Mouse (Mus musculus) midbrain, embryonic 15.5 days (tissue): ENCODE data around the gene Tubb2a. TPM values are rescaled to one million over a fixed set of nuclear protein-coding genes. Genes with fewer than 3 reads are reported as not detected.

Experiments used
- ATAC-seq: fragments of 200-750 bp; cut with Nextera tagmentation; replicated peaks from 2 replicates; pipeline ENCODE4 v1.8.0; 2017; ENCODE audit warnings: moderate TSS enrichment
- H3K27ac ChIP-seq: fragments of 300-500 bp; sonication (generic); 2 replicates; pipeline ENCODE4 v1.5.1; 2015; ENCODE audit warnings: mild to moderate bottlenecking, inconsistent platforms
- H3K27me3 ChIP-seq: fragments of 300-500 bp; sonication (generic); replicated peaks from 2 replicates; pipeline ENCODE4 v1.6.1; 2015; ENCODE audit warnings: inconsistent platforms
- H3K36me3 ChIP-seq: fragments of 300-500 bp; sonication (generic); replicated peaks from 2 replicates; pipeline ENCODE4 v1.6.1; 2015; ENCODE audit warnings: inconsistent platforms
- H3K4me1 ChIP-seq: fragments of 300-500 bp; sonication (generic); 2 replicates; pipeline ENCODE4 v1.6.1; 2015; ENCODE audit warnings: inconsistent platforms
- H3K4me2 ChIP-seq: fragments of 300-500 bp; sonication (generic); 2 replicates; pipeline ENCODE4 v1.6.1; 2015; ENCODE audit warnings: inconsistent platforms, mild to moderate bottlenecking, moderate library complexity
- H3K4me3 ChIP-seq: fragments of 300-500 bp; sonication (generic); 2 replicates; pipeline ENCODE4 v1.5.1; 2015; ENCODE audit warnings: mild to moderate bottlenecking, inconsistent platforms
- H3K9ac ChIP-seq: fragments of 300-500 bp; sonication (generic); 2 replicates; pipeline ENCODE4 v1.6.1; 2015; ENCODE audit warnings: mild to moderate bottlenecking, inconsistent platforms
- H3K9me3 ChIP-seq: fragments of 300-500 bp; sonication (generic); 2 replicates; pipeline ENCODE4 v1.6.1; 2016; ENCODE audit warnings: inconsistent platforms
- WGBS: fragments of 180-500 bp; shearing (Covaris S2); methylation state at CpG from one replicate; pipeline ENCODE4 v1.1.7; 2015; ENCODE audit warnings: mixed read lengths; 5-methylcytosine and 5-hydroxymethylcytosine counted together
- polyA plus RNA-seq: library from polyadenylated mRNA; unstranded; fragments of >200 nt; fragmentation: Nextera tagmentation; extraction: Ambion mirVana; gene quantifications from 2 replicates; pipeline ENCODE4 v1.2.1, GENCODE M21; 2015

The Tubb2a gene
- polyA plus RNA-seq, 1 experiment from 2014 or later: 3,188 TPM

- H3K27me3 ChIP-seq: no peaks in the 10 kb centered on the region
- ATAC-seq: peak; percentile 46; the same call in 1 of the 2 replicates
- no peak overlapping the region for H3K9ac ChIP-seq
- no peak overlapping the region for H3K4me2 ChIP-seq
- no peaks in the 10 kb centered on the region for H3K9me3 ChIP-seq
- 70% methylated on average over 5 of the region's 5 CpGs for whole genome bisulfite sequencing
- H3K27ac ChIP-seq: no peak overlapping the region
- H3K4me3 ChIP-seq: no peak overlapping the region
- H3K36me3 ChIP-seq: no peaks in the 10 kb centered on the region; the same call in 1 of the 2 replicates
- H3K4me1 ChIP-seq: peaks cover 6% of the 10 kb centered on the region
Measured at GRCm38 (mm10) chr13:34045511-34046249, 32.1 kb downstream of the Tubb2a start.

DNA sequence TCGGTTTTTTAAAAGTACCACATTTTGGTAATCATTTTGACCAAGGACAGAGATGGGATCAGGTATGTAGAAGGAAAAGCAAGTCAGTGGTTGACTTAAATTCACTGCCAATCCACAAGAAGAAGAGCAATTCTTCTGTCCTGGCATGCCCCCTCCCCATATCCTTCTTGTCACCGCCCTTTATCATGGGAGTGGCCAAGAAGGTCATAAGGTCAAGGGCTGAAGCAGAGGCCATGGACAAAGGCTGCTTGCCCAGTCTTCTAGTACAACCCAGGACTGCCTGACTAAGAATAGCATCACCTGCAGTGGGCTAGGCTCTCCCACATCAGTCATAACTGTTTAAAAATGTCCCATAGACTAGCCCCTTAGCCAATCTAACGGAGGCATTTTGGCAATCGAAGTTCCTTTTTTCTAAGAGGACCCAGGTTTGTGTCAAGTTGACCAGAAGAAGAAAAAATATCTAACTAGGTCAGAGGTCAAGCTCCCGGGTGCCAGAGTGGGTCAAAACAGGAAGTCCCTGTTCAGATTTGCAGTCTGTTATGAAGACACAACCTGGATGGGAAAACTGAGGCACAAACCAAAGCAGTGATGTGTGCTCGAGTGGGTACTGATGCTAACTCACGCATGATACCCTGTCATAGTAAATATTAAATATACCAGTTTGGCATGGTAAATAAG is 34.0 kb downstream of the Tubb2a start:
- ATAC-seq: no peak
- H3K4me3 ChIP-seq: no peak overlapping the region
- no peak overlapping the region for H3K9ac ChIP-seq
- 82% methylated on average over 7 of the region's 7 CpGs for WGBS
- H3K4me1 ChIP-seq: peaks cover 9% of the 10 kb centered on the region
- H3K4me2 ChIP-seq: no peak overlapping the region
- no peaks in the 10 kb centered on the region for H3K27me3 ChIP-seq
- no peaks in the 10 kb centered on the region; the same call in 1 of the 2 replicates for H3K36me3 ChIP-seq
- no peak overlapping the region for H3K27ac ChIP-seq
- H3K9me3 ChIP-seq: no peaks in the 10 kb centered on the region

DNA sequence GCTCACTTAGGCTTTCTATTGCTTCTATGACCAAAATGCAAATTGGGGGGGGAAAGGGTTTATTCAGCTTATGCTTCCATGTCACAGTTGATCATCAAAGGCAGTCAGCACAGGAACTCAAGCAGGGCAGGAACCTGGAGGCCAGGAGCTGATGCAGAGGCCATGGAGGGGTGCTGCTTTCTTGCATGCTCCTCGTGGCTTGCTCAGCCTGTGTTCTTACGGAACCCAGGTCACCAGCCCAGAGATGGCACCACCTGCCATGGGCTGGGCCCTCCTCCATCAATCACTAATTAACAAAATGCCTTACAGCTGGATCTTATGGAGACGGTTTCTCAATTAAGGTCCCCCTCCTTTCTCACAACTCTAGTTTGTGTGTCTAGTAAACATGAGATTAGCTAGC is 37.7 kb downstream of the Tubb2a start:
- H3K27ac ChIP-seq: no peak overlapping the region
- no peak for ATAC-seq
- H3K9me3 ChIP-seq: no peaks in the 10 kb centered on the region
- no peak overlapping the region for H3K4me3 ChIP-seq
- no peak overlapping the region for H3K4me2 ChIP-seq
- H3K27me3 ChIP-seq: no peaks in the 10 kb centered on the region
- H3K36me3 ChIP-seq: no peaks in the 10 kb centered on the region; the same call in 1 of the 2 replicates
- peaks cover 22% of the 10 kb centered on the region for H3K4me1 ChIP-seq
- WGBS: 96% methylated on average over 3 of the region's 3 CpGs
- H3K9ac ChIP-seq: no peak overlapping the region

DNA sequence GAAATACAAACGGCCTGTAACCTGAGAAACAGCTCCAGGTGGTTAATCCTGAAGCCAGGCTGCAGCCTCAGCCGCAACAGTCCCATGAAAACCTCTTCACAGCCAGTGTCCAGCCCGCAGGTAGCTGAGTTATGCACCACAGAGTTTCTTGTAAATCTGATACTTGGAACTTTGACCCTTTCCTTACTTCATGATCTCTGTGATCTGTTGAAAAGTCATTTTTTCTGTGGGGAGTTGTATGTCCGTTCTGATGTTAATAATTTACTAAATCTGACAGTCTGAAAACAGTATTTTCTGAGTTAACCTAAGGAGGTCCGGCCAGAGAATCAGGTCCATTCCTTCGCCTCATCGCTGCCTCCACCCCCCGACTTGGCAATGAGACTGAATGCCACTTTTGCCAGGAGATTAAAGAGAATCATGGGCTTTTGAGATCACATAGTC is 38.9 kb downstream of the Tubb2a start:
- ATAC-seq: no peak
- H3K4me1 ChIP-seq: peaks cover 22% of the 10 kb centered on the region
- no peaks in the 10 kb centered on the region for H3K27me3 ChIP-seq
- H3K4me3 ChIP-seq: peak overlapping the region; percentile 56; the same call in 1 of the 2 replicates
- H3K4me2 ChIP-seq: peak overlapping the region; percentile 75
- WGBS: 39% methylated on average over 8 of the region's 8 CpGs
- H3K9me3 ChIP-seq: no peaks in the 10 kb centered on the region
- no peaks in the 10 kb centered on the region for H3K36me3 ChIP-seq
- no peak overlapping the region for H3K9ac ChIP-seq
- no peak overlapping the region for H3K27ac ChIP-seq

DNA sequence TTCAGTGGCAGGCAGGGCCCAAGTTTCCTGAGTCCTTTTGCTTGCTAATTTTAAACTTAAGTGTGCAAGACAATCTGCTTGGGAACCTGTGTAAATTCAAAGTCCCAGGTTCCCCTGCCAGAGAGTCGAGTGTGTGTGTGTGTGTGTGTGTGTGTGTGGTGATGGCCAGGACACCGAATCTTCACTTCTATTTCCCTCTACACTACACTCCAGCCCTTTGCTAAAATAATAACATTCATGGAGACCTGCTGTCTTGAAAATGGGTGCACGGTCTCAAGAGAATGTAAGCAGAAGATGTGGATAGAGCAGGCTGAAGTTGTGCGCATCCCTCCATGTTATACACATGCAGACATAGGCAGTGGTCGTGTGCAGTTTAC is 39.8 kb downstream of the Tubb2a start:
- Histone ChIP-seq H3K4me2 (peak overlapping the region; percentile 75), H3K36me3 (peaks cover 8% of the 10 kb centered on the region; the same call in 1 of the 2 replicates), H3K9ac (peak overlapping the region; percentile 76), H3K27ac (peak overlapping the region; percentile 84), H3K4me1 (peaks cover 22% of the 10 kb centered on the region), H3K4me3 (peak overlapping the region; percentile 56), H3K9me3 (no peaks in the 10 kb centered on the region), H3K27me3 (no peaks in the 10 kb centered on the region)
- 31% methylated on average over 5 of the region's 5 CpGs for WGBS
- peak; percentile 28 for ATAC-seq

GRCm38 (mm10) chr13:34037172-34038055 is 40.4 kb downstream of the Tubb2a start, which contains the start of gene Bphl:
Gene Bphl (plus strand): TSS chr13:34037597.
- WGBS: under 1% methylated on average over 37 of the region's 37 CpGs
- Histone ChIP-seq H3K4me3 (peak within 1 kb of the TSS; percentile 56), H3K9ac (peak within 1 kb of the TSS; percentile 76), H3K27me3 (no peaks in the 10 kb centered on the region), H3K9me3 (no peaks in the 10 kb centered on the region), H3K36me3 (peaks cover 14% of the 10 kb centered on the region), H3K4me1 (peaks cover 22% of the 10 kb centered on the region), H3K27ac (peak within 1 kb of the TSS; percentile 84), H3K4me2 (peak within 1 kb of the TSS; percentile 75)
- peak; percentile 97 for ATAC-seq

- Histone ChIP-seq H3K27ac (peak overlapping the region; percentile 84), H3K4me3 (no peak overlapping the region), H3K27me3 (no peaks in the 10 kb centered on the region), H3K4me1 (peaks cover 22% of the 10 kb centered on the region), H3K4me2 (peak overlapping the region; percentile 75; the same call in 1 of the 2 replicates), H3K9me3 (no peaks in the 10 kb centered on the region), H3K36me3 (peaks cover 16% of the 10 kb centered on the region), H3K9ac (peak overlapping the region; percentile 76; the same call in 1 of the 2 replicates)
- WGBS: 78% methylated on average over 5 of the region's 5 CpGs
- ATAC-seq: peak; percentile 24; the same call in 1 of the 2 replicates
Measured at GRCm38 (mm10) chr13:34036726-34037125, 41.1 kb downstream of the Tubb2a start.

GRCm38 (mm10) chr13:34035424-34035823 is 42.4 kb downstream of the Tubb2a start:
- WGBS: 88% methylated on average over 3 of the region's 3 CpGs
- no peak overlapping the region for H3K27ac ChIP-seq

DNA sequence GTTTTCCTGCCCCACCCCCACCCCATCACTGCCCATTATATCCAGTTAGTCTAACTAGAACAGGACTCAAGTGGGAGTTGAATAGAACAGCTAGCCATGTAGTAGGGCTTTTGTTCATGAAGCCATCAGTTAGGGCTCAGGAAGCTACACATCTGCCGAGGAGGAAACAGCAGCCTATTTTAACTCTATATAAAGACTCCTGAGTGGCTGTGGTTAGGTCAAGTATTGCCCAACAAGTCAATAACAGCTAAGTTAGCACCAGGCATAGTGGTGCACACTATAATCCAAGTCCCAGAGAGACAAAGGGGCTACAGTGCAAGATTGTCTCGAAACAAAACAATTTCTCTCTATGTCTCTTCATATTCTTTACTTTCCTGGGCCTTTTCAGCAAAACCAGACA is 45.8 kb downstream of the Tubb2a start:
- Histone ChIP-seq H3K36me3 (peaks cover 16% of the 10 kb centered on the region), H3K27me3 (no peaks in the 10 kb centered on the region), H3K9ac (no peak overlapping the region), H3K9me3 (no peaks in the 10 kb centered on the region), H3K4me1 (peaks cover 6% of the 10 kb centered on the region), H3K4me2 (no peak overlapping the region), H3K27ac (no peak overlapping the region), H3K4me3 (no peak overlapping the region)
- WGBS: 80% methylated on average over 2 of the region's 2 CpGs
- ATAC-seq: no peak

More at GRCm38 (mm10) chr13:34035424-34035823, 42.4 kb downstream of the Tubb2a start:
- Histone ChIP-seq H3K9ac (no peak overlapping the region), H3K4me1 (peaks cover 22% of the 10 kb centered on the region), H3K36me3 (peaks cover 16% of the 10 kb centered on the region), H3K4me3 (no peak overlapping the region), H3K27me3 (no peaks in the 10 kb centered on the region), H3K4me2 (no peak overlapping the region), H3K9me3 (no peaks in the 10 kb centered on the region)
- no peak for ATAC-seq
